21 mouse cellular contexts compared by ENCODE assay signal in the genomic region with DNA sequence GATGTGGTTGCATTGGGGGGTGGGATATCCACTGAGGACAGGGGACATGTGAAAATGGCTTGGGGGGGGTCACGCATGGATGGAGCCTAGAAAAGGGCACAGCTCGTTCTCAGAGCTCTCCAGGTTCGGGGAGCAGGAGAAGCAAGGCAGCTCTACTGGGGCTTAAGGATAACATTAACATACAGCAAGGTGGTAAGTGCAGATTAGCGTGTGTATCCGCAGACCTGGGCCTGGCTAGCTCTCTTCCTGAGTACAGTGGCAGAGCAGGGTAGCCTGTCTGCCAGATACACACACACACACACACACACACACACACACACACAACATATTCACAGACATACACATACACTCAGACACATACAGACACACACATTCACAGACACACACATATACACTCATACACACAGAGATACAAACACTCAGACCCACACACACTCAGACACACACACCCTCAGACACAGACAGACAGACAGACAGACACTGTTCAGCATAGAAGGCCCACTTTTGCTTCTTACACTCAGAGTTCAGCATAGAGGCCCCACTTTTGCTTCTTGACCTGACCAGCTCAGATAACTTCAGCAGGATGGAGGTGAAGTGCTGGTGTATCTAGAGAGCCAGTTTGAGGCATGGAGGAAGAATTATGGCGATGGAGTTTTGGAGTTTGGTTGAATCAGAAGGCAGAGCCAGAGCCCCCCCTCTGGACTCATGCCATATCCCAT. TPM values are rescaled to one million over a fixed set of nuclear protein-coding genes. Genes with fewer than 3 reads are reported as not detected.
DNase-seq lines count a peak whose midpoint lies in the region; ATAC-seq lines count a peak whose summit lies in the region.
"Had no signal": no experiment of that assay in that cellular context is flagged by ENCODE, and none has a peak within 500 bp of the region (broad histone marks: within the 10 kb centered on the region; RNA-seq: fewer than 3 reads in every experiment).

No protein-coding gene starts in this region.

- no peak overlapping the region for H3K4me3 ChIP-seq in midbrain, embryonic 14.5 days (replicated peaks; ENCODE audit: low read depth, low read length)
- no peak overlapping the region for H3K4me3 ChIP-seq in midbrain, embryonic 16.5 days (ENCODE audit: low read depth, low read length)
- H3K4me3 ChIP-seq in liver, embryonic 11.5 days (ENCODE audit: low read depth, low read length) = no peak overlapping the region
- H3K4me3 ChIP-seq: forebrain, embryonic 15.5 days; gastrocnemius, adult 2 months; midbrain, embryonic 13.5 days had no signal

- intact Hi-C loops in left cerebral cortex, postnatal 25 days (cut with DNase I) = loop anchor here (1.0 to 10.0 kb wide), 2 partner anchors 211 to 446 kb away; partner anchors contain the start of gene Spg7

- no peaks in the 10 kb centered on the region for H3K4me1 ChIP-seq in midbrain, embryonic 14.5 days (ENCODE audit: control insufficient read depth, insufficient read depth, low read length)
- H3K4me1 ChIP-seq in midbrain, embryonic 16.5 days (ENCODE audit: control insufficient read depth, insufficient read depth, low read length) = peaks cover 2% of the 10 kb centered on the region; the same call in 1 of the 2 replicates
- H3K4me1 ChIP-seq in liver, embryonic 11.5 days (replicated peaks; ENCODE audit: control insufficient read depth, insufficient read depth, low read length) = peaks cover 25% of the 10 kb centered on the region

- peaks cover 5% of the 10 kb centered on the region for H3K36me3 ChIP-seq in midbrain, embryonic 14.5 days (ENCODE audit: control insufficient read depth, insufficient read depth, low read length)
- H3K36me3 ChIP-seq in midbrain, embryonic 16.5 days (ENCODE audit: control insufficient read depth, insufficient read depth, low read length) = no peaks in the 10 kb centered on the region
- H3K36me3 ChIP-seq in liver, embryonic 11.5 days (ENCODE audit: control insufficient read depth, insufficient read depth, low read length) = no peaks in the 10 kb centered on the region
- H3K36me3 ChIP-seq: forebrain, embryonic 15.5 days had no signal

- no peak overlapping the region for H3K4me2 ChIP-seq in midbrain, embryonic 14.5 days (ENCODE audit: low read length)
- H3K4me2 ChIP-seq in midbrain, embryonic 16.5 days (ENCODE audit: low read length) = no peak overlapping the region
- peak overlapping the region; percentile 46 for H3K4me2 ChIP-seq in liver, embryonic 11.5 days
- H3K4me2 ChIP-seq: forebrain, embryonic 15.5 days; lung, embryonic 14.5 days; midbrain, embryonic 13.5 days had no signal

- H3K9me3 ChIP-seq in midbrain, embryonic 14.5 days (ENCODE audit: control insufficient read depth, low read length) = no peaks in the 10 kb centered on the region
- no peaks in the 10 kb centered on the region for H3K9me3 ChIP-seq in midbrain, embryonic 16.5 days (replicated peaks; ENCODE audit: control insufficient read depth, low read length, poor library complexity, severe bottlenecking)
- no peaks in the 10 kb centered on the region for H3K9me3 ChIP-seq in liver, embryonic 11.5 days (ENCODE audit: control insufficient read depth, low read length)
- H3K9me3 ChIP-seq: forebrain, embryonic 15.5 days; midbrain, embryonic 13.5 days had no signal

- no peak for ATAC-seq in midbrain, embryonic 14.5 days (ENCODE audit: low FRiP score, low TSS enrichment)
- ATAC-seq in midbrain, embryonic 16.5 days = no peak
- peak; percentile 92 for ATAC-seq in liver, embryonic 11.5 days (replicated peaks; ENCODE audit: low FRiP score)
- peak; percentile 86 for ATAC-seq in megakaryocyte-erythroid progenitor cell, adult 5-6 weeks (replicated peaks; ENCODE audit: low FRiP score, low TSS enrichment, poor library complexity, severe bottlenecking)
- ATAC-seq: Patski had no signal

- WGBS in midbrain, embryonic 14.5 days = 66% methylated on average over 6 of the region's 6 CpGs
- WGBS in midbrain, embryonic 16.5 days = 68% methylated on average over 6 of the region's 6 CpGs
- WGBS in liver, embryonic 11.5 days = 54% methylated on average over 6 of the region's 6 CpGs

- 0 out of 2 replicates have a peak overlapping the region, but pooled peaks have one; percentile 26 for H3K27ac ChIP-seq in midbrain, embryonic 14.5 days (replicated peaks; ENCODE audit: low read depth, low read length)
- no peak overlapping the region for H3K27ac ChIP-seq in midbrain, embryonic 16.5 days (ENCODE audit: low read length)
- peak overlapping the region; percentile 67; the same call in 1 of the 2 replicates for H3K27ac ChIP-seq in liver, embryonic 11.5 days (ENCODE audit: low read depth, low read length)
- H3K27ac ChIP-seq: forebrain, embryonic 15.5 days; gastrocnemius, adult 2 months; midbrain, embryonic 13.5 days had no signal

- H3K9ac ChIP-seq in midbrain, embryonic 14.5 days (replicated peaks; ENCODE audit: low read length) = no peak overlapping the region
- no peak overlapping the region for H3K9ac ChIP-seq in midbrain, embryonic 16.5 days (ENCODE audit: low read depth, low read length)
- H3K9ac ChIP-seq in liver, embryonic 11.5 days (ENCODE audit: low read depth, low read length) = peak overlapping the region; percentile 46; the same call in 1 of the 2 replicates
- H3K9ac ChIP-seq: forebrain, embryonic 15.5 days; lung, embryonic 14.5 days; midbrain, embryonic 13.5 days had no signal

- DNase-seq in midbrain, embryonic 14.5 days = no peak
- peak; percentile 77 for DNase-seq in c-Kit-positive CD71-positive TER-119-positive erythroid progenitor cells, embryonic 14.5 days (ENCODE audit: low spot score)
- DNase-seq in liver, embryonic 11.5 days (ENCODE audit: low spot score) = no peak
- no peak for DNase-seq in left cerebral cortex, postnatal 25 days (ENCODE audit: low spot score in 2 of 2)
- DNase-seq in lung, adult 18-20 months = no peak

- no peaks in the 10 kb centered on the region for H3K27me3 ChIP-seq in midbrain, embryonic 14.5 days (ENCODE audit: control insufficient read depth, insufficient read depth, low read length)
- H3K27me3 ChIP-seq in midbrain, embryonic 16.5 days (ENCODE audit: control insufficient read depth, insufficient read depth, low read depth, low read length) = no peaks in the 10 kb centered on the region
- H3K27me3 ChIP-seq in liver, embryonic 11.5 days (replicated peaks; ENCODE audit: control insufficient read depth, insufficient read depth, low read length) = no peaks in the 10 kb centered on the region
- H3K27me3 ChIP-seq: forebrain, embryonic 15.5 days; midbrain, embryonic 13.5 days; Patski had no signal

RNA-seq across cellular contexts. Expression of gene Pabpn1l, which starts 3.7 kb away (rescaled TPM):
- polyA plus RNA-seq in midbrain, embryonic 14.5 days (2014; fragmentation: Nextera tagmentation; extraction: Ambion mirVana) = not detected in 2 replicates
- polyA plus RNA-seq in midbrain, embryonic 16.5 days (2015; fragmentation: Nextera tagmentation; extraction: Ambion mirVana) = not detected in 2 replicates
- polyA plus RNA-seq in liver, embryonic 11.5 days (2014; fragmentation: Nextera tagmentation; extraction: Ambion mirVana) = not detected in 2 replicates
- not detected in 2 replicates for total RNA-seq in megakaryocyte-erythroid progenitor cell, adult 5-6 weeks (2014; fragmentation: Nextera tagmentation)
- not detected in 2 replicates for total RNA-seq in megakaryocyte-erythroid progenitor cell, adult 5-6 weeks (2017)
- total RNA-seq in left cerebral cortex, postnatal 25 days (2021) = not detected
- total RNA-seq: adrenal gland, postnatal 25 days; gastrocnemius, adult 2 months; granulocyte monocyte progenitor cell, adult 5-6 weeks; layer of hippocampus, postnatal 14 days; left cerebral cortex, postnatal 14 days had no signal
- polyA plus RNA-seq: activated CD4-positive, CD25-positive, alpha-beta regulatory T cell, adult 4 months; forebrain, embryonic 15.5 days; heart, embryonic 14.5 days; hindbrain, embryonic 11.5 days; intestine, embryonic 14.5 days; kidney, embryonic 14.5 days; lung, embryonic 14.5 days; midbrain, embryonic 13.5 days had no signal

RNA-seq across cellular contexts. Expression of gene Trappc2l, which starts 7.4 kb away (rescaled TPM):
- 107 and 158 TPM in 2 replicates for polyA plus RNA-seq in midbrain, embryonic 14.5 days (2014; fragmentation: Nextera tagmentation; extraction: Ambion mirVana)
- 93.8 and 101 TPM in 2 replicates for polyA plus RNA-seq in midbrain, embryonic 16.5 days (2015; fragmentation: Nextera tagmentation; extraction: Ambion mirVana)
- 40.3 and 44.6 TPM in 2 replicates for polyA plus RNA-seq in liver, embryonic 11.5 days (2014; fragmentation: Nextera tagmentation; extraction: Ambion mirVana)
- 24.4 and 27.7 TPM in 2 replicates for total RNA-seq in megakaryocyte-erythroid progenitor cell, adult 5-6 weeks (2014; fragmentation: Nextera tagmentation)
- total RNA-seq in megakaryocyte-erythroid progenitor cell, adult 5-6 weeks (2017) = 10.2 and 19.6 TPM in 2 replicates
- total RNA-seq in left cerebral cortex, postnatal 25 days (2021) = 10 to 100 TPM; 81.3 to 87.8 TPM

RNA-seq across cellular contexts. Expression of gene Galns, which starts 7.6 kb away (rescaled TPM):
- 5.5 and 6.3 TPM in 2 replicates for polyA plus RNA-seq in midbrain, embryonic 14.5 days (2014; fragmentation: Nextera tagmentation; extraction: Ambion mirVana)
- polyA plus RNA-seq in midbrain, embryonic 16.5 days (2015; fragmentation: Nextera tagmentation; extraction: Ambion mirVana) = 8.4 and 8.9 TPM in 2 replicates
- 6.5 and 6.6 TPM in 2 replicates for polyA plus RNA-seq in liver, embryonic 11.5 days (2014; fragmentation: Nextera tagmentation; extraction: Ambion mirVana)
- total RNA-seq in megakaryocyte-erythroid progenitor cell, adult 5-6 weeks (2014; fragmentation: Nextera tagmentation) = 21.7 and 31.5 TPM in 2 replicates
- total RNA-seq in megakaryocyte-erythroid progenitor cell, adult 5-6 weeks (2017) = 3.8 and 8.2 TPM in 2 replicates
- total RNA-seq in left cerebral cortex, postnatal 25 days (2021) = 1 to 10 TPM; 7.4 to 9.1 TPM

RNA-seq across cellular contexts. Expression of gene Aprt, which starts 42.1 kb away (rescaled TPM):
- polyA plus RNA-seq in midbrain, embryonic 14.5 days (2014; fragmentation: Nextera tagmentation; extraction: Ambion mirVana) = 146 and 161 TPM in 2 replicates
- 156 and 157 TPM in 2 replicates for polyA plus RNA-seq in midbrain, embryonic 16.5 days (2015; fragmentation: Nextera tagmentation; extraction: Ambion mirVana)
- polyA plus RNA-seq in liver, embryonic 11.5 days (2014; fragmentation: Nextera tagmentation; extraction: Ambion mirVana) = 400 and 425 TPM in 2 replicates
- 228 and 254 TPM in 2 replicates for total RNA-seq in megakaryocyte-erythroid progenitor cell, adult 5-6 weeks (2014; fragmentation: Nextera tagmentation)
- total RNA-seq in megakaryocyte-erythroid progenitor cell, adult 5-6 weeks (2017) = 55.1 and 106 TPM in 2 replicates
- total RNA-seq in left cerebral cortex, postnatal 25 days (2021) = 10 to 100 TPM; 56.6 to 60.4 TPM

RNA-seq across cellular contexts. Expression of gene Cdt1, which starts 51.0 kb away (rescaled TPM):
- polyA plus RNA-seq in midbrain, embryonic 14.5 days (2014; fragmentation: Nextera tagmentation; extraction: Ambion mirVana) = 5.9 and 7.6 TPM in 2 replicates
- polyA plus RNA-seq in midbrain, embryonic 16.5 days (2015; fragmentation: Nextera tagmentation; extraction: Ambion mirVana) = 5.7 and 6.2 TPM in 2 replicates
- 93.2 and 98.2 TPM in 2 replicates for polyA plus RNA-seq in liver, embryonic 11.5 days (2014; fragmentation: Nextera tagmentation; extraction: Ambion mirVana)
- total RNA-seq in megakaryocyte-erythroid progenitor cell, adult 5-6 weeks (2014; fragmentation: Nextera tagmentation) = 133 and 150 TPM in 2 replicates
- 34.5 and 70.6 TPM in 2 replicates for total RNA-seq in megakaryocyte-erythroid progenitor cell, adult 5-6 weeks (2017)
- total RNA-seq in left cerebral cortex, postnatal 25 days (2021) = 1 to 10 TPM; 1.7 to 3.1 TPM

Comparison
In these comparisons a context has a peak if more than half of its experiments do, and no peak if none do; other contexts are left out.
1. ATAC-seq: peak in liver, embryonic 11.5 days (single experiment) and megakaryocyte-erythroid progenitor cell, adult 5-6 weeks (single experiment); none in midbrain, embryonic 14.5 days (single experiment) and midbrain, embryonic 16.5 days (single experiment).